Mouse (Mus musculus) kidney, adult 2 months (tissue): ENCODE results near the gene Elp4.

Experiments
- CTCF ChIP-seq: fragments of 200-500 bp; conservative IDR thresholded peaks from 2 replicates; pipeline ENCODE4 v1.5.1; 2011; ENCODE audit warnings: low read depth, mild to moderate bottlenecking, control low read depth, low read length, moderate library complexity, mixed read lengths; ENCODE audit not compliant: insufficient read depth, insufficient read length
- POLR2A ChIP-seq: fragments of 200-500 bp; IDR thresholded peaks from one replicate; pipeline ENCODE4 v1.6.1; 2011; ENCODE audit warnings: low read depth, low read length, control low read depth

- no peak for TF ChIP-seq CTCF
- no peak for TF ChIP-seq POLR2A
These were observed 99.9 kb downstream of the Elp4 start for GRCm38 (mm10) chr2:105804506-105804905.
